Mouse (Mus musculus) liver, embryonic 18 days (tissue): ENCODE results near the gene Pbx1. TPM values are rescaled to one million over a fixed set of nuclear protein-coding genes. Genes with fewer than 3 reads are reported as not detected.

ENCODE experiments used
- polyA plus RNA-seq: library from polyadenylated mRNA; depleted of rRNA; stranded (reverse); fragments of >200 nt; gene quantifications from 2 replicates; pipeline ENCODE4 v1.2.3, GENCODE M21; 2012; rRNA removed

The Pbx1 gene
- 7.0 and 7.7 TPM in 2 replicates for polyA plus RNA-seq

GRCm38 (mm10) chr1:168432232-168432280, at the start of gene Pbx1:
Gene Pbx1 (minus strand): TSS chr1:168432270.

